Mouse (Mus musculus): Measurements from ENCODE around the gene Ablim2.

GRCm38 (mm10) chr5:35762850-35763249, 5.2 kb downstream of the Ablim2 start:
- TF ChIP-seq CTCF (IDR thresholded peaks at IDR 0.05; ENCODE audit: low read depth) (no peak), EP300 (IDR thresholded peaks at IDR 0.05; ENCODE audit: low read depth) (no peak)
